Mouse (Mus musculus) heart, embryonic 16.5 days (tissue): Measurements from ENCODE around the gene Asxl2. TPM values are rescaled to one million over a fixed set of nuclear protein-coding genes. Genes with fewer than 3 reads are reported as not detected.

ENCODE experiments used
- ATAC-seq: fragments of 200-750 bp; cut with Nextera tagmentation; replicated peaks from 2 replicates; pipeline ENCODE4 v1.8.0; 2017; ENCODE audit warnings: moderate number of reproducible peaks; ENCODE audit not compliant: insufficient read depth, low FRiP score; ENCODE audit errors: extremely low read depth
- H3K27ac ChIP-seq: fragments of 300-500 bp; sonication (generic); 2 replicates; pipeline ENCODE4 v1.5.1; 2014; ENCODE audit warnings: mild to moderate bottlenecking, low read length, control low read depth, moderate library complexity
- H3K27me3 ChIP-seq: fragments of 300-500 bp; sonication (generic); 2 replicates; pipeline ENCODE4 v1.6.1; 2014; ENCODE audit warnings: low read length, mixed read lengths; ENCODE audit not compliant: control insufficient read depth, insufficient read depth
- H3K36me3 ChIP-seq: fragments of 300-500 bp; sonication (generic); 2 replicates; pipeline ENCODE4 v1.6.1; 2014; ENCODE audit not compliant: control insufficient read depth, insufficient read depth
- H3K4me1 ChIP-seq: fragments of 300-500 bp; sonication (generic); 2 replicates; pipeline ENCODE4 v1.6.1; 2014; ENCODE audit warnings: low read length, mixed read lengths; ENCODE audit not compliant: control insufficient read depth, insufficient read depth
- H3K4me2 ChIP-seq: fragments of 300-500 bp; sonication (generic); 2 replicates; pipeline ENCODE4 v1.6.1; 2014; ENCODE audit warnings: low read depth, mild to moderate bottlenecking, control low read depth, low read length
- H3K4me3 ChIP-seq: fragments of 300-500 bp; sonication (generic); 2 replicates; pipeline ENCODE4 v1.5.1; 2014; ENCODE audit warnings: mild to moderate bottlenecking, control low read depth, low read length
- H3K9ac ChIP-seq: fragments of 300-500 bp; sonication (generic); 2 replicates; pipeline ENCODE4 v1.6.1; 2014; ENCODE audit warnings: low read length, control low read depth
- H3K9me3 ChIP-seq: fragments of 300-500 bp; sonication (generic); replicated peaks from 2 replicates; pipeline ENCODE4 v1.6.1; 2016; ENCODE audit warnings: low read length; ENCODE audit not compliant: control insufficient read depth
- WGBS: fragments of 180-500 bp; shearing (Covaris S2); extraction: QIAGEN DNeasy Blood & Tissue Kit; methylation state at CpG from one replicate; pipeline ENCODE4 v1.1.7; 2014; 5-methylcytosine and 5-hydroxymethylcytosine counted together
- polyA plus RNA-seq: library from polyadenylated mRNA; unstranded; fragments of >200 nt; fragmentation: Nextera tagmentation; extraction: Ambion mirVana; gene quantifications from 2 replicates; pipeline ENCODE4 v1.2.1, GENCODE M21; 2015

The Asxl2 gene
- polyA plus RNA-seq, 1 experiment from 2014 or later, result 15.6 TPM

GRCm38 (mm10) chr12:3433736-3434135 lies 7.1 kb downstream of the Asxl2 start:
- Histone ChIP-seq H3K9ac (no peak overlapping the region), H3K4me2 (no peak overlapping the region), H3K36me3 (no peaks in the 10 kb centered on the region), H3K27me3 (no peaks in the 10 kb centered on the region), H3K27ac (no peak overlapping the region), H3K4me1 (peaks cover 4% of the 10 kb centered on the region), H3K4me3 (no peak overlapping the region), H3K9me3 (no peaks in the 10 kb centered on the region)
- 35% methylated on average over 1 of the region's 1 CpGs for WGBS
- ATAC-seq, result no peak

DNA sequence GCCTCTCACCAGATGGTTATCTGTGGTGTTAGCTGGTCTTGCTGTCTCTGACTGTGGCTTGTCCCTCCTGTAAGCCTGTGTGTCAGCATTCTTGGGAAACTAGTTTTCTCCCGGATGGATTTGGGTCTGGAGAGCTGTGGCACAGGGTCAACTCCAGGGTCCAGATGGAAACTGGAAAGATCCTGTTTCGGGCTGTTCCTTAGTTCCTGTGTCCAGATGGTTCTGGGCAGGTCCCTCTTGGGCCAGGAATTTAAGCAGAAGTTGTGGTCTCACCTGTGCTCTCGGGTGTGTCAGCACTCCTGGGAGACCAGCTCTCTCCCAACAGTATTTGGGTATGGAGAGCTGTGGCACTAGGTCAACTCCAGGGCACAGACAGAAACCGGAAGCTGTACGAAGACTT lies 9.8 kb downstream of the Asxl2 start:
- no peak for ATAC-seq
- Histone ChIP-seq H3K27ac (no peak overlapping the region), H3K27me3 (no peaks in the 10 kb centered on the region), H3K4me3 (no peak overlapping the region), H3K9me3 (no peaks in the 10 kb centered on the region), H3K9ac (no peak overlapping the region), H3K4me1 (peaks cover 6% of the 10 kb centered on the region), H3K4me2 (no peak overlapping the region), H3K36me3 (no peaks in the 10 kb centered on the region)
- 83% methylated on average over 5 of the region's 5 CpGs for WGBS

GRCm38 (mm10) chr12:3437815-3438214 lies 11.2 kb downstream of the Asxl2 start:
- H3K4me2 ChIP-seq, result no peak overlapping the region
- H3K27ac ChIP-seq, result no peak overlapping the region
- WGBS, result 100% methylated on average over 1 of the region's 1 CpGs
- no peaks in the 10 kb centered on the region for H3K9me3 ChIP-seq
- no peak overlapping the region for H3K4me3 ChIP-seq
- no peak for ATAC-seq
- H3K4me1 ChIP-seq, result peaks cover 7% of the 10 kb centered on the region
- H3K36me3 ChIP-seq, result no peaks in the 10 kb centered on the region
- H3K27me3 ChIP-seq, result no peaks in the 10 kb centered on the region
- H3K9ac ChIP-seq, result no peak overlapping the region

- Histone ChIP-seq H3K4me2 (no peak overlapping the region), H3K4me3 (no peak overlapping the region), H3K27ac (no peak overlapping the region), H3K36me3 (peaks cover 2% of the 10 kb centered on the region; the same call in 1 of the 2 replicates), H3K27me3 (no peaks in the 10 kb centered on the region), H3K9ac (no peak overlapping the region), H3K4me1 (peaks cover 7% of the 10 kb centered on the region), H3K9me3 (no peaks in the 10 kb centered on the region)
- WGBS, result 74% methylated on average over 2 of the region's 2 CpGs
- ATAC-seq, result no peak
These were observed 14.3 kb downstream of the Asxl2 start for GRCm38 (mm10) chr12:3440916-3441315.

DNA sequence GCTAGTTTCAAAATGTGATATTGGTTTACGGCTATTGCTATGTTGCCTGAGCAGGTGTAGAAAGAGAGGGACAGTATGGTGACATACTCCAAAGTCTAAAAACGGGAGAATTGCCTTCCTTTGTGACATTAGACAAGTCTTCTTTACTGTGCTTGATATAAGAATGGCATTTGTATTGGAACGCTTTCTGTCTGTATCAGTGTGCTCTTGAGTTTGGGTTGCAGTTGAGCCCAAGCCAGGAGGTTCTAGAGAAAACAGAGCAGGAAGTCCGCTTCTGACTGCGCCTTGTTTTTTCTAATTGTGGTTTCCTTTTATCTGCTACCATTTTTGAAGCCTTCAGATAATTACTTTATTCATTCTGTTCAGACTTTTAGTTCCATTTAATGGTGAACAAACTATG lies 14.7 kb downstream of the Asxl2 start:
- Histone ChIP-seq H3K27me3 (no peaks in the 10 kb centered on the region), H3K36me3 (peaks cover 2% of the 10 kb centered on the region; the same call in 1 of the 2 replicates), H3K27ac (no peak overlapping the region), H3K4me1 (peaks cover 7% of the 10 kb centered on the region), H3K4me3 (no peak overlapping the region), H3K4me2 (no peak overlapping the region), H3K9me3 (no peaks in the 10 kb centered on the region), H3K9ac (no peak overlapping the region)
- 66% methylated on average over 5 of the region's 5 CpGs for WGBS
- ATAC-seq, result no peak

GRCm38 (mm10) chr12:3453554-3453953 lies 26.9 kb downstream of the Asxl2 start:
- WGBS, result 90% methylated on average over 3 of the region's 3 CpGs
- no peaks in the 10 kb centered on the region for H3K27me3 ChIP-seq
- H3K4me2 ChIP-seq, result no peak overlapping the region
- no peaks in the 10 kb centered on the region for H3K9me3 ChIP-seq
- H3K4me1 ChIP-seq, result no peaks in the 10 kb centered on the region
- no peak overlapping the region for H3K9ac ChIP-seq
- H3K4me3 ChIP-seq, result no peak overlapping the region
- no peak for ATAC-seq
- H3K36me3 ChIP-seq, result peaks cover 28% of the 10 kb centered on the region
- no peak overlapping the region for H3K27ac ChIP-seq

GRCm38 (mm10) chr12:3463087-3463486 lies 36.4 kb downstream of the Asxl2 start:
- ATAC-seq, result no peak
- Histone ChIP-seq H3K9ac (no peak overlapping the region), H3K27ac (no peak overlapping the region), H3K4me1 (no peaks in the 10 kb centered on the region), H3K27me3 (no peaks in the 10 kb centered on the region), H3K36me3 (peaks cover 19% of the 10 kb centered on the region), H3K4me2 (no peak overlapping the region), H3K4me3 (no peak overlapping the region), H3K9me3 (no peaks in the 10 kb centered on the region)
- WGBS, result 83% methylated on average over 3 of the region's 3 CpGs

GRCm38 (mm10) chr12:3499662-3500061 lies 73.0 kb downstream of the Asxl2 start:
- no peak overlapping the region for H3K9ac ChIP-seq
- H3K4me3 ChIP-seq, result no peak overlapping the region
- H3K27ac ChIP-seq, result no peak overlapping the region
- WGBS, result 74% methylated on average over 4 of the region's 4 CpGs
- peaks cover 44% of the 10 kb centered on the region for H3K36me3 ChIP-seq
- H3K4me1 ChIP-seq, result no peaks in the 10 kb centered on the region
- no peak overlapping the region for H3K4me2 ChIP-seq
- ATAC-seq, result no peak
- no peaks in the 10 kb centered on the region for H3K9me3 ChIP-seq
- H3K27me3 ChIP-seq, result no peaks in the 10 kb centered on the region

- H3K9me3 ChIP-seq, result no peaks in the 10 kb centered on the region
- no peaks in the 10 kb centered on the region for H3K4me1 ChIP-seq
- peaks cover 43% of the 10 kb centered on the region for H3K36me3 ChIP-seq
- H3K27ac ChIP-seq, result no peak overlapping the region
- no peak overlapping the region for H3K4me3 ChIP-seq
- ATAC-seq, result no peak
- H3K4me2 ChIP-seq, result no peak overlapping the region
- WGBS, result 84% methylated on average over 6 of the region's 6 CpGs
- H3K9ac ChIP-seq, result no peak overlapping the region
- H3K27me3 ChIP-seq, result no peaks in the 10 kb centered on the region
These were observed 73.4 kb downstream of the Asxl2 start for GRCm38 (mm10) chr12:3500071-3500470.
